Mouse (Mus musculus): ENCODE measurements around the gene Pstk. TPM values are rescaled to one million over a fixed set of nuclear protein-coding genes. Genes with fewer than 3 reads are reported as not detected.
"Not testable (repeated sequence)": the region's sequence is repeated elsewhere in the genome, so short reads cannot be mapped to it uniquely, and the experiment has no call there.

The Pstk gene
- polyA plus RNA-seq, 1 experiment from 2014 or later, result 52.2 TPM

DNA sequence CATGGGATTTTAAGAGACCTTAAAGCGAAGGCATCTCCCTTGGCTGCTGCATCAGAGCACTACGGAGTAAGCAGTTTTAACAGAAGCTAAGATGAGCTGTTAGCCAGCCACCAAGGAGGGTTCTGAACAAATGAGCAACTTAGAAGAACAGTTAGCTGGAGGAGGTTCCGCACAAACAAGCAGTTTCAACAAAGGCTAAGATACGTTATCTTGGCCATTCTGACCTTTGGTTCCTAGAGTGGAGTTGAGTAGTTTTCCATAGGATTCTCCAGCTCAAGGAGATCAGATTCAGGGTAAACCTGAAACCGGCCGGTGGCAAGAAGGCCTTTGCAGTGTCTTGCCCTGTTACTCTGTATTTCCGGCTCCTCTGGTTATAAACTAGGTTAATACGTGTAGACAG is 6.8 kb upstream of the Pstk start:
- 71% methylated on average over 8 of the region's 8 CpGs for WGBS
- Histone ChIP-seq H3K9ac (ENCODE audit: low read length) (no peak overlapping the region), H3K4me1 (replicated peaks; ENCODE audit: control insufficient read depth, insufficient read depth) (no peaks in the 10 kb centered on the region), H3K27me3 (ENCODE audit: control insufficient read depth, insufficient read depth, low read length) (no peaks in the 10 kb centered on the region), H3K4me3 (ENCODE audit: low read depth, low read length) (no peak overlapping the region), H3K27ac (replicated peaks) (no peak overlapping the region; the same call in 1 of the 2 replicates), H3K4me2 (replicated peaks; ENCODE audit: low read depth) (no peak overlapping the region), H3K36me3 (ENCODE audit: control insufficient read depth, insufficient read depth, low read length) (no peaks in the 10 kb centered on the region), H3K9me3 (ENCODE audit: control insufficient read depth, low read length) (no peaks in the 10 kb centered on the region)
- DNase-seq (ENCODE audit: low spot score) (peak; percentile 18), ATAC-seq (ENCODE audit: low FRiP score, low TSS enrichment) (no peak; the same call in 1 of the 2 replicates)
- TF ChIP-seq CTCF (IDR thresholded peaks at IDR 0.05; ENCODE audit: low read depth) (no peak), EP300 (optimal IDR thresholded peaks at IDR 0.05) (no peak)

DNA sequence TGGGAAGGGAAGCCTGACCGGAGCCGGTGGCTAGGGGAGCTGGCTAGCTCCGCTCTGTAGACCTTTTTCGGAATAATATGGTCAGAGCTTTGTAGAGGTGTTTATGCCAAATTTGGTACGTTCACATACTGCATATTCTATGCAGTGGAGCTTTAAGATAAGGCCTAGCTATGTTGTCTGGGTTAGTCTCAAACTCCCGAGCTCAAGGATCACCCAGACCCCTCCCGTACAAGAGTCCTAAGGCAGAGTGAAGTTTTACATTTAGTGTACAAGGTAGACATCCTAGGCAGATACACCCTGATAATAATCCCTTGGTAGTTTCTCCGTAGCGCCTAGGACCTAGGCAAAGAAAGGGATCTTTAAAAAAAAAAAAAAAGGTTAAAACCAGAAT is 524 bp downstream of the Pstk start:
- Histone ChIP-seq H3K4me3 (ENCODE audit: low read depth, low read length) (peak overlapping the region; percentile 67), H3K27me3 (ENCODE audit: control insufficient read depth, insufficient read depth, low read length) (no peaks in the 10 kb centered on the region), H3K27ac (replicated peaks) (peak overlapping the region; percentile 96), H3K36me3 (ENCODE audit: control insufficient read depth, insufficient read depth, low read length) (no peaks in the 10 kb centered on the region), H3K9ac (ENCODE audit: low read length) (peak overlapping the region; percentile 81), H3K4me2 (replicated peaks; ENCODE audit: low read depth) (peak overlapping the region; percentile 76), H3K4me1 (replicated peaks; ENCODE audit: control insufficient read depth, insufficient read depth) (no peaks in the 10 kb centered on the region), H3K9me3 (ENCODE audit: control insufficient read depth, low read length) (no peaks in the 10 kb centered on the region)
- 3% methylated on average over 9 of the region's 9 CpGs for WGBS
- ATAC-seq (ENCODE audit: low FRiP score, low TSS enrichment) (no peak; the same call in 1 of the 2 replicates), DNase-seq (ENCODE audit: low spot score) (no peak)
- TF ChIP-seq EP300 (optimal IDR thresholded peaks at IDR 0.05) (no peak), CTCF (IDR thresholded peaks at IDR 0.05; ENCODE audit: low read depth) (no peak)

GRCm38 (mm10) chr7:131371880-131372651 is 1.1 kb downstream of the Pstk start:
- peak; percentile 29 for DNase-seq (ENCODE audit: low spot score)

DNA sequence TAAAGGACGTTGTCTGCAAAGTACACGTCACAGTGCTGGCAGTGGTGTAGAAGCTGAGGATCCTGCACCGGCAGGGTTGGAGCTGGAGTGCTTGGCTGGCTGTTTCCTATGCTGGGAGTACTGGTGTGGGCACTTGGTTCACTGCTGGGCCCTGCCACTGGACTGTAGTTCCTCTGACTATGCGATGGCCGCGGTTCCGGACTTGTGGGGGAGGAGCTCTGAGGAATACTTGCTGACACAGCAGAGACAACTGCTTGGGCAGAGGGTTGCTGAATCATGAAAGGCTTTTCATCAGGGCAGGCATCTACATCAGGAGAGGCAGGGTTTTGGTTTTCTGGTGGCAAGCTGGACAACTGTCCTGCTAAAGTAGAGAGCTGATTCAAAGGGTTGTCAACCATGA is 20.8 kb downstream of the Pstk start:
- H3K27me3 ChIP-seq (ENCODE audit: control insufficient read depth, insufficient read depth, low read length); H3K27ac ChIP-seq (replicated peaks); H3K4me3 ChIP-seq (ENCODE audit: low read depth, low read length); H3K9me3 ChIP-seq (ENCODE audit: control insufficient read depth, low read length); H3K4me2 ChIP-seq (replicated peaks; ENCODE audit: low read depth); DNase-seq (ENCODE audit: low spot score); H3K4me1 ChIP-seq (replicated peaks; ENCODE audit: control insufficient read depth, insufficient read depth); H3K36me3 ChIP-seq (ENCODE audit: control insufficient read depth, insufficient read depth, low read length); ATAC-seq (ENCODE audit: low FRiP score, low TSS enrichment); H3K9ac ChIP-seq (ENCODE audit: low read length): not testable (repeated sequence)
- 89% methylated on average over 6 of the region's 7 CpGs for WGBS

More at GRCm38 (mm10) chr7:131371880-131372651, 1.1 kb downstream of the Pstk start:
- peak overlapping the region; percentile 67 for H3K4me3 ChIP-seq (ENCODE audit: low read depth, low read length)
- no peaks in the 10 kb centered on the region for H3K27me3 ChIP-seq (ENCODE audit: control insufficient read depth, insufficient read depth, low read length)
- peak overlapping the region; percentile 96; the same call in 1 of the 2 replicates for H3K27ac ChIP-seq (replicated peaks)
- 62% methylated on average over 9 of the region's 9 CpGs for WGBS
- peak overlapping the region; percentile 76 for H3K4me2 ChIP-seq (replicated peaks; ENCODE audit: low read depth)
- H3K36me3 ChIP-seq (ENCODE audit: control insufficient read depth, insufficient read depth, low read length), result no peaks in the 10 kb centered on the region
- no peak for TF ChIP-seq EP300 (optimal IDR thresholded peaks at IDR 0.05)
- peak; percentile 46 for TF ChIP-seq CTCF (IDR thresholded peaks at IDR 0.05; ENCODE audit: low read depth)
- H3K9me3 ChIP-seq (ENCODE audit: control insufficient read depth, low read length), result no peaks in the 10 kb centered on the region
- no peak for ATAC-seq (ENCODE audit: low FRiP score, low TSS enrichment)
- H3K9ac ChIP-seq (ENCODE audit: low read length), result peak overlapping the region; percentile 81; the same call in 1 of the 2 replicates
- no peaks in the 10 kb centered on the region for H3K4me1 ChIP-seq (replicated peaks; ENCODE audit: control insufficient read depth, insufficient read depth)

- Histone ChIP-seq H3K27ac (replicated peaks) (peak overlapping the region; percentile 92), H3K4me2 (replicated peaks; ENCODE audit: low read depth) (peak overlapping the region; percentile 86), H3K4me1 (replicated peaks; ENCODE audit: control insufficient read depth, insufficient read depth) (peaks cover 3% of the 10 kb centered on the region; the same call in 1 of the 2 replicates), H3K36me3 (ENCODE audit: control insufficient read depth, insufficient read depth, low read length) (no peaks in the 10 kb centered on the region), H3K27me3 (ENCODE audit: control insufficient read depth, insufficient read depth, low read length) (no peaks in the 10 kb centered on the region), H3K9me3 (ENCODE audit: control insufficient read depth, low read length) (no peaks in the 10 kb centered on the region), H3K4me3 (ENCODE audit: low read depth, low read length) (peak overlapping the region; percentile 95), H3K9ac (ENCODE audit: low read length) (peak overlapping the region; percentile 95)
- DNase-seq (ENCODE audit: low spot score), result no peak
- TF ChIP-seq CTCF (IDR thresholded peaks at IDR 0.05; ENCODE audit: low read depth), result no peak
- TF ChIP-seq EP300 (optimal IDR thresholded peaks at IDR 0.05), result no peak
- 4% methylated on average over 16 of the region's 16 CpGs for WGBS
- ATAC-seq (ENCODE audit: low FRiP score, low TSS enrichment), result no peak
These were observed 38.5 kb downstream of the Pstk start for GRCm38 (mm10) chr7:131409321-131409987.

- WGBS, result under 1% methylated on average over 35 of the region's 38 CpGs
- H3K36me3 ChIP-seq (ENCODE audit: control insufficient read depth, insufficient read depth, low read length), result no peaks in the 10 kb centered on the region
- DNase-seq (ENCODE audit: low spot score) (no peak), ATAC-seq (ENCODE audit: low FRiP score, low TSS enrichment) (peak; percentile 57)
- H3K4me2 ChIP-seq (replicated peaks; ENCODE audit: low read depth), result peak overlapping the region; percentile 86
- peak overlapping the region; percentile 95 for H3K4me3 ChIP-seq (ENCODE audit: low read depth, low read length)
- H3K4me1 ChIP-seq (replicated peaks; ENCODE audit: control insufficient read depth, insufficient read depth), result peaks cover 3% of the 10 kb centered on the region; the same call in 1 of the 2 replicates
- no peaks in the 10 kb centered on the region for H3K9me3 ChIP-seq (ENCODE audit: control insufficient read depth, low read length)
- peak overlapping the region; percentile 95 for H3K9ac ChIP-seq (ENCODE audit: low read length)
- H3K27ac ChIP-seq (replicated peaks), result peak overlapping the region; percentile 92
- H3K27me3 ChIP-seq (ENCODE audit: control insufficient read depth, insufficient read depth, low read length), result no peaks in the 10 kb centered on the region
- no peak for TF ChIP-seq EP300 (optimal IDR thresholded peaks at IDR 0.05)
- no peak for TF ChIP-seq CTCF (IDR thresholded peaks at IDR 0.05; ENCODE audit: low read depth)
These were observed 39.0 kb downstream of the Pstk start for GRCm38 (mm10) chr7:131409988-131410385.
